Mouse (Mus musculus): ENCODE measurements around the gene Tle3. TPM values are rescaled to one million over a fixed set of nuclear protein-coding genes. Genes with fewer than 3 reads are reported as not detected.

The Tle3 gene
- polyA plus RNA-seq, 2 experiments from 2014 or later: 19.6 to 23.7 TPM

- no peak for ATAC-seq
These were observed 12.4 kb upstream of the Tle3 start for GRCm38 (mm10) chr9:61359741-61360140.

GRCm38 (mm10) chr9:61360163-61360562 is 12.0 kb upstream of the Tle3 start:
- no peak for ATAC-seq

DNA sequence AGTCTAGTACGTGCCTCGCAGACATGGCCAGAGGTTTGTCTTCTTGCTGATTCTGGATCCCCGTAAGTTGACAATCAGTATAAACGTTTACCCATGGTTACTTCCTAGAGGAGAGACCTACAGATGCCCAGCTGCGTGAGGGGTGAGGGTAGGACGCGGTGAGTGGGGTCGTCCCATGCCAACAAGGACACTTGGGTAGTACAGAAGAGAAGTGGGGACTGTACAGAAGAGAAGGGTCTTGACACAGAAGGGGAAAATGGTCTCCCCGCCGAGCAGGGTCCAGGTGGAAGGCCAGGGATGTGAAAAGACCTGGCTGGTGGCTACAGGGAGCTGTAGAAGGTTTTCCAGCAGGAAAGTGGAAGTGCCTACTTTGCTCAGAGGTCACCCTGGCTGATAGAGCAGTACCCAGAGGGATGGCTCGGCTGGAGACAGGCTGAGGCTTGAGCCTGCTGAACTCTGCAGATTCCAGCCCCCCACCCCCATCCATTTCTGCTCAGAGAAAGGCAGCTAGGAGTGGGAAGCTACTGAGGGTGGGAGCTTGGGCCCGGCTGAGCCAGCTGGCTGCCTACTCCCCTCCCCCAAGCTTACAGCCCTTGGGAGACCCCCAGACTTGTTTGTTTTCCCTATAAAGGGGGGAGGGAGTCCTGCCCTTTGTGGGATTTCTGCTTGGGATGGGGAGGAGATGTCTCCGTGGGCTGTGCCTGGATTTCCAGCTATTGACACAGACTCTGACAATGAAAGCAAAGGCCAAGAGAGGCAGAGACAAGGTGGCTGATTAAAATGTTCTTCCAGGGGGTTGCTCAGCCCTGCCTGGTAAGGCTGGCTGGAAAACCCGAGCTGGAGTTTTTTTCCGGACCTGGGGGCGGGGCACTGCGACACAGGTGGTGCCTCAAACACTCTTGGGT is 11.2 kb upstream of the Tle3 start:
- no peak for ATAC-seq

DNA sequence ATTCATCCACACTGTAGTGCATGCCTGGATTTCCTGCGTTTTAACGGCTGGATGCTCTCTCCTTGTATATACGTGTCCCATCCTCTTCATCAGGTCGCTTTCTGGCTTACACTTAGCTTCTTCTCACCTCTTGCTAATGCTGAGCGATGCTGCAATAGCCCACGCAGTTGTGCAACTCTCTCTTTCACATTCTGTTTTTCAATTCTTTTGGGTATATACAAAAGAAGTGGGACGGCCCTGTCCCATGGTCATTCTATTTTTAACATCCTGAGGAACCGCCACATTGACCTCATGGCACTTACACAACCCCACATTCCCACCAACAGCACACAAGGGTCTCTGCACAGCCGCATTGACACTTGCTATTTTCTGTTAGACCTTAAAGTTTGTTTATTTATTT is 9.0 kb upstream of the Tle3 start:
- ATAC-seq: no peak

DNA sequence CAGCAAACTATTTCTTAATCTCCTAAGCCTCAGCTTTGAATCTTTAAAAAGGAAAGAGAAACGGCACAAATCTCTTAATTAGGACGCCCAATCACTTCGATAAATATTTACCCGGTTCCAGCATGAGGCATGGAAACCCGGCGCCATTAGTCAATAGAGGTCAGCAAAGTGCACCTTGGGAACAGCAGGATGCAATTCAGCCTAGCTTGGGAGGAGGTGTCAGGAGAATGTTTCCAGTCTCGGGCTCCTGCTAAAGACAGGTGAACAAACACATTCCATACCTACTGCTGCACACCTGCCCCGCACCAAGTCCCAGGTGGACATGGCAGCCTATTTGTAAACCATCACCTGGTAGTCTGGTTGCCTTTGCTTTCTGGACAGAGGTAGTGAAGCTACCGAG is 6.1 kb upstream of the Tle3 start:
- no peak for ATAC-seq

DNA sequence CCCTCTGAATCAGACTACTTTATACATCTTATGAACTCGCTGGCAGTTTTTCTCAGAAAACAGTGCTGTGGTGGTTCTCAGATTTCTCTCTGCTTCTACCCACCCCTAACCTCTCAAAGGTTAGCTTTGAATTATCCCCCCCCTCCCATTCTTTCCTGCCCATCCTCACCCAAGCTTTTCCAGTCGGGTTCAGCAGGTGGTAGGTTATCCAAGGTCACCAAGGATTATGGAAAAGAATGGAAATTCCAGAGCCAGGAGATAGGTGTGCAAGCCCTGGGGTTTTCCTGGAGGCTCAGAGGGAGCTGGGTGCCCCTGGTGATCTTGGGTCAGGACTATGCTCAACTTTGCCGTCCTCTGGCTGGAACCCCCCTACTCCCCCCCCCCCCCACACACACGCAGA is 5.0 kb upstream of the Tle3 start:
- no peak for ATAC-seq

DNA sequence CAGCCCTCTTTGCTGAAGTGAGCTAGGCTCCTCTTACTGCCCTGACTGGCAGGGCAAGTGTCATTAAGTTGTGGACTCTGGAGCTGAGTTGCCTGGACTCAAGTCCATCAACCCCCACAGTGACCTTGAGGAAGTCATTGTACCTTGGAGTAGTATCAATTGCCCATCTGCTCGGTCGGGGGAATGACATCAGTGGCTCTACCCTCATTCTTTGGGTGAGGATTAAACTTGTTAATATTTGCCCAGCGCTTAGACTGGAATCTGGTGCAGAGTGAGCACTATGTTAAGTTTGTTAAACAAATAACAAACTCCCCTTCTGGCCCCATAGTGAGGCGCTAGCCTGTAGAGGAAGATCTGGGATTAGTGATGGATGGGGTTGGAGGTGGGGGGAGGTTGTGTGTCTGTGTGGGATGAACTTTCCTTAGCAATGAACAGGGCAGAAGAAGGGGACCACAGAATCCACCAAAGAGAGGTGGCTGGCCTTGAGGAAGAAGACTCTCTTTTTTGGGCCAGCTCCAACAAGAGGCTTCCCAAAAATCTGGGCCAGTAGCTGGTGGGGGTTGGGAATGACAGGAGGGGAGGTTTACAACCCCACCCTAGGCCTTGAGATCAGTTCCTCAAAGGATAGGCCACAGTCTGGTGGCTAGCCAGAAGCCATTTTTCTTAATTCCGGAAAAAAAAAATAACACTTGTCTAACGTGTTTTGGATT is 4.2 kb upstream of the Tle3 start:
- no peak for ATAC-seq

GRCm38 (mm10) chr9:61368567-61369240 is 3.5 kb upstream of the Tle3 start:
- no peak for ATAC-seq

DNA sequence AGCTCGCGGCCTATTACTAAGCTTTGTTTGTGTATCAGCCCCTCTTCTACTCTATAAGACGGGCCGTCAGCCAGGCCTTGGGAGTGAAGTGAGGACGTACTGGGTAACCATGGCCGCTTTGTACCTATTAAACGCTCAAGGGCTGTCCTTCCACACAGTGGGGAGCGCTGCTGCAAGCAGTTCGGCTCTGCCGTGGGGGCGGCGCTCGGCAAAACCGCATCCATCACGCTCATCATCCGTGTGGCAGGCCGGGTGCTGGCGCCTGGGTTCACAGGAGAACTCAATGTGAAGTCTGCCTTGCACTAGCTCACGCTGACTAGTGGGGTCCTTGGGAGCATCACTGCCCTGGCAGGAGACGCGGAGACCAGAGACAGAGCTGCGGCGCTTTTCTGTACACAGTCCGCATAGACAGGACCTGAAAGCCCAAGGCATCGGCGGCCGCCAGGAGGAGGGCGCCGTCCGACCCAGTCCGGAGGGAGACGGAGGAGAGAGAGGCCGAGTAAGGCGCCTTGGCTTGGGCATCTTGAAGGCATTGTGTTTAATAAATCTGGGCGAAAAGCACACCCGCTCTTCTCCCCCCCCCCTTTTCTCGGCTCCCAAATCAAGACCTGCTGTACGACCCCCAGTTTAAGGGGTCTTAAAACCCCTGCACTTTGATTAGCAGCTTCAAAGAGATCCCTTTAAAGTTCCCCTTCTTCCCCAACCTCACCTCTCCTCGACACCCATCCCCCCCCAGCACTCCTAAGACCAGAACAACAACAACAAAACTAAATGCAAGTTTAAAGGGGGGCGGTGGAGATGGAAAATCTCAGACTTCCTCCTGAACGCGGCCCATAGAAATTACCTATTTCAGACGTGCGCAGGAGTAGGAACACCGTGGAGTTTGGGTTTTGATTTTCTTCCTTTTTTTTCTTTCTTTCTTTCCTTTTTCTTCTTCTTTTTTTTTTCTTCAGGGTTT is 2.6 kb upstream of the Tle3 start:
- ATAC-seq: peak; percentile 4

DNA sequence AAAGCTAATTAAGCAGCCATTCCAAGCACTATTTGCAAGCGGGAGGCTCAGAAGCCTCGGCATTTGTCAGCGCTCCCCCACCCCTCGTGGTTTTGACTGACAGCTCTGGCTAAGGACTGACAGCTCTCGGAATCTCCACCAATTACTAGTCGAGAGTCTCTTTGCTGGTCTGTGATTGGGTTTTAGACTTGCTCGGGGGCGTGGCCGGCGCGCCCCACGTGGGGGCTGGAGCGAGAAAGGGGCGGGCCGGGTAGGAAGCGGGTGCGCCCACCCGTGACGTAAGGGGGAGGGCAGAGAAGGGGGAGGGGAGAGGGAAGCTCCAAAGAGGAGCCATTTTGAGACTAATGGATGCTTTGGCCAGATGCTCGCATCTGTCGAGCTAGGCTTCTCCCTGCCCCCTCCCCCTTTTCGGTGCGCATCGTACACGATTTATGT is 1.7 kb upstream of the Tle3 start:
- ATAC-seq: peak; percentile 74

DNA sequence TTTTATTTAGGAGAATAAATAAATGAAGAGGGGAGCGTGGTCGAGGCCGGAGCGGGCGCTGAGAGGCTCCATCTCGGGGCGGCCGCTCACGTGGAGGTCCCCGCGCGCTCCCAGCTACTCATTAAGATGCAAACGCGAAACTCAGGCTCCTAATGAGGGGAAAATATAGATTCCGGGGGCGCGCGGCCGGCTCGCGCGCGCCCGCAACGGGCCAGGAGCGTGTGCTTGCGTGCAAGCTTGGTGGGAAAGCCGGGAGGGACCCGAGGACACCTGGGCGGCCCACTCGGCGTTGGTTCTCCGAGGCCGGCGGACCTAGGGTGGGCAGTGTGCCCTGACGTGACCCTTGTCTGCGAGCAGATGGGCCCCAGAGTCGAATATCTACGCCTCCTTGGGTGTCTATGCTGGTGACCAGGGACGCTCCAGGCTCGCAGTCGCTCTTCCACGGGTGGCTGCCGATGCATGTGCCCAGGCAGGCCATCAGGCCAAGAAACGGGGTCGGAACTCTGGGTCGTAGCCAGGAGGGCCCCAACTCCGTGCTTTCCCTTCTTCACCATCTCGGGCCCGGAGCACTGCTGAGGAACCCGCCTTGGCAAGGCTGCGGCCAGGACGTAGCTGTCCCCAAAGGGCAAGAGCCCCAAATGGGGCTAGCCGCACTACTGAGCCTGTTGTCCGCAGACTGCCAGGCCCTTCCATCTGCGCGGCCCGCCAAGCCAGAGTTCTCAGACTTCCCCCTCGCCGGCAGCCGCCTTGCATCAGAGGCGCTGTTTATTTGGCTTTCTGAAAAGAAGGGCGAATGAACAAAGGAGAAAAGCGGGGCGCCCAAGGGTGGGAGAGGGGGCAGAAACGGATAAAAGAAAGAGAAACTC is 1.0 kb upstream of the Tle3 start:
- ATAC-seq: no peak

DNA sequence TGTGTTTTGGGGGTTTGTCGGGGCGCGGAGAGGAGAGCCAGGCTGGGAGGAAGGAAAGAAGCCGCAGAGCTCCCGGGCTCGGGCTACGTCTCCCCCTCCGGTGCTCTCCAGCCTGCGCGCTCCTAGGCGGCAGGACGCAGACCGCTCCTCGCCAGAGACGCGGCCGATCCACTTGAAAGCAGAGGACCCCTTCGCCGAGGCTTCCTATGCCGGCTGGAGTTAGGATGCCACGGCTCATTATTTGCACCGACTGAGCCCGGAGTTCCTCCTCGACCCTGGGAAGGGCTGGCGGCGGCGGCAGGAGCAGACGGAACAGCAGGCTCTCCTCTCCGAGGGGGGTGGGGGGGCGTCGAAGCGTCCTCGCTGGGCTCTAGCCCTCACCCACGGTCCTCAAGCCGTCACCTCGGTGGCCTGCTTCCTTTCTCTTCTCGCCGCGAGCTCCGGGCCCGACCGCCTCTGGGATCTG is 377 bp downstream of the Tle3 start:
- peak; percentile 13 for ATAC-seq

DNA sequence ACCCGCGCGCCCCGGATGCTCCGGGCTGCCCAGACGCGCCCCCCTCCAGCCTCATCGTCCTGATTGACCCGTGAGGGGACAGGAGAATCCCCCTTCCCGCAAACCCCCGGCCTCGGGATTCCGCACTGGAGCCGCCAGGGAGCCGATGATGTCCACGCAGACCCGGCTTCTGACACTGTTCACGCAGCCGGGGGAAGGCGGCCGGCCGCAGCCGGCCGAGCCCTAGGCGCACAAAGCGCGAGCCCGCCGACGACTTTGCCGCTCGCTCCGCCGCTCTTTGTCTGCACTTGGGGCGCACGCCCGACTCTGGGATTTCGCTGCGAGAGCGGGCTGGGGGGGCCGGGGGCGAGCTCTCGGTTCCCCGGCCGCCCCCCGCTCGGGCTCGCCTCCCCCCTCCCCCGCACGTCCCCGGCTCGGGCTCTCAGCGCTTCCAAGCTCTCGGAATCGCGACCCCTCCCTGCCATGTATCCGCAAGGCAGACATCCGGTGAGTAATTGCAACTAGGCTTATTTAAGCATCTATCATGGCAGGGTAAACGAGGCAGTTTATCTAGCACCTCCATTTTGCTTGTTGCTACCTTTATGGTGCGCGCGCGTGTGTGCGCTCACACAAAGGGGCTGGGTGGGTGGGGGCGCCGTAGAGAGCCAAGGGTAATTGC is 939 bp downstream of the Tle3 start:
- peak; percentile 1 for ATAC-seq

DNA sequence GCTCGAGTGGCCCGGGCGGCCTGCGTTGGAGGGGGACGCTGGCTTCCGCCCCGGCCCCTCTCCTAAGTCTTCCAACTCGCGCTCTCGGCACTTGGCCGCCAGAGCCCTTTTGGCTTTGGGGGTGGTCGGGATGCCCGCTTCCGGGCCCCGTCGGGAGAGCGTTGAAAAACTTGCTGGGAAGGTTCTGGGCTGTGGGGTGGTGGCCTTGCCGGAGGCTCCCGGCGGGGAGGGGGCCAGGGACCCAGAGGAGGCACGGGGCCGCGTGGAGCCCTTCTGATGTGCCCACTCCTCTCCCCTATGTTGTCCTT is 1.4 kb downstream of the Tle3 start:
- no peak for ATAC-seq

DNA sequence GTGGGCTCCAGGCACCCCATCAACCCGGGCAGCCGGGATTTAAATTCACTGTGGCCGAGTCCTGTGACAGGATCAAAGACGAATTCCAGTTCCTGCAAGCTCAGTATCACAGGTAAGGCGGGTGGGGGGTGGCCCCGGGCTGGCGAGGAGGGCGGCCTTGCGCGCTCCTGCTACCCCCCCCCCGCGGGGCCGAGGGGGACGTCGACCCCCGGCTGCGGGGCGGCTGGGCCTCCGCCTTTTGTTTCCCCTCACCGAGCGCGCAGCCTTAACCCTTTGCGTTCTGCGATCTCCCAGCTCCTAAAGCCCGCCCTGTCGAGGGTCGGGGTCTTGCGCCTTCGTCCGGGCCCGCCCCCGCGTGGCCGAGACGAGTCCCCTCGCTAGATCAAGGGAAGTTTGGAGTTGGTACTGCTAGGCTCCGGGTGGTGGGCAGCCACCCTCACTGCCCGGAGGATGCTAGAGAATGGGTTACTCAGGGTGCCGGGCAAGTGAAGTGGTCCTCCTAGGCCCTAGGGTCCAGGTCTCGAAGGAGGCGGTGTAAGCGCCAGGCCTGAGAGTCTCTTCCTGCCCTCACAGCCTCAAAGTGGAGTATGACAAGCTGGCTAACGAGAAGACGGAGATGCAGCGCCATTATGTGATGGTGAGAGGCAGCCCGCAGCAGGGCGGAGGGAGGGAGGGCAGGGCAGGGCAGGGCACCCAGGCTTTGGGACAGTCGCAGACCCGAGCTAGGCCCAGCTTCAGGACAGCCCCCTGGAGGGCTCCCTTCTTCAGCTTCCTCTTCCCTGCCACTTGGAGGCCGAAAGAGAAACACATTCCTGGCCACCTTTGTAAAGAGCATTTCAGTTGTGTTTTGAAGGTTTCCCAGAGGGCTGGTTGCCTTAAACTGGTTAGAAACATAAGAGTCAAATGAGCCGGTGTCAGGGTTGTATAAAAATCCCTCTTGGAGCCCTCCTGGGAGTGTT is 2.1 kb downstream of the Tle3 start:
- ATAC-seq: no peak

- no peak for ATAC-seq
These were observed 2.8 kb downstream of the Tle3 start for GRCm38 (mm10) chr9:61375002-61375401.

DNA sequence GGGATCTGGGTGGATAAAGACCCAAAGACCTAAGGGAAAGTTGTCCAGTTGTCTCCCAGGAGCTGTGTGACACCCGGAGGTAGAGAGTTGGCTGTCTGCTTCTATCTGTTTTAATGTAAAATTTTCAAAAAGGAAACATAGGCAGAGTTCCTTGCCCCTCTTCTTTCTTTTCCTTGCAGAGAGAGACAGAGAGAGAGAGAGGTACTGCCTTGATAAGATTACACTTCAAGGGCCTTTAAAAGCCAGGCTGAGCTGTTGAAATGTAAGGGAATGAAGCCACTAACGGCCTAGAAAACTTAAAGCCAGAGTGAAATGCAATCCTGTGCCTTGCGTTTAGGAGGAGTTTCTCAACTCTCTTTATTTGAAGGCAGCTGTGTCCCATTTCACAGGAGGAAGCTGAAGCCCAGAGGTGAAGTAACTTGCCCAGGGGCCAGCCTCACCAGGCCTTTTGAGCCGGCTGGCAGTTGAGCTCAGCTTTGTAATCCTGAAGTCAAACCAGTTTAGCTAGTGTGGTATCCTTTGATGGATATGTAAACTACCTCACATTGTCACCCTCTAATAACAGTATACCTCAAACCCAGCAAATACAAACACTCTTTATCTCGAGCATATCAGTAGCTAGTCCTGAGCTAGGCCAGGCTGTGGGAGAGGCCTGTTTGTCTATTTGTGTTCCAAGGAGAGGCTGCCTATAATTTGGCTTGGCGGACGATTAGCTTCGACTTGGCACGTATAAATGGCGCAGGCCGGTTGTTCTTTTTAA is 3.8 kb downstream of the Tle3 start:
- ATAC-seq: no peak

- no peak for ATAC-seq
These were observed 4.5 kb downstream of the Tle3 start for GRCm38 (mm10) chr9:61376650-61377049.
